Mouse (Mus musculus) small intestine, adult 2 months (tissue): ENCODE data around the gene Chn2.

Experiments
- CTCF ChIP-seq: fragments of 200-500 bp; IDR thresholded peaks from 2 replicates; pipeline ENCODE4 v1.5.1; 2012; ENCODE audit warnings: low read depth, mild to moderate bottlenecking, control low read depth, inconsistent platforms, low read length, moderate library complexity, mixed read lengths; ENCODE audit not compliant: insufficient replicate concordance, insufficient read length; ENCODE audit errors: extremely low read depth
- POLR2A ChIP-seq: fragments of 200-500 bp; IDR thresholded peaks from 2 replicates; pipeline ENCODE4 v1.6.1; 2012; ENCODE audit warnings: low read depth, mild to moderate bottlenecking, control low read depth, inconsistent platforms, low read length, moderate library complexity

DNA sequence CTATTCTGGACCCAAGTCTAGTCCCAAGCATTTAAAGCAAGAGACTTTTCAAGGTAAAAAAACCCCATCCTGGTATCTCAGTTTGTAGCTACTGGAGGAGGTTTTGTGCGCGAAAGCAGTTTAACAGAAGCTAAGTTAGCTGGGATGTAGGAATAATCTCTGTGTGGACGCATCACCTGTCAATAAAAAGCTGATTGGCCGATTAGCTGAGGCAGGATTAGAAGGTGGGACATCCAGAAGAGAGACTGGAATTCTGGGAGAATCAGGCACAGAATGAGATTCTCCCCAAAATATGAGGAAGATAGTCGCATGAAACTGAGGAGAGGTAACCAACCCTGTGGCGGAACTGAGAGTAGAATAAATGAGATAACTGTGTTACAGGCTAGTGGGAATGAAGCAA is 59.0 kb downstream of the Chn2 start:
- TF ChIP-seq CTCF: no peak
- TF ChIP-seq POLR2A: no peak
